Mouse (Mus musculus) stomach, postnatal 0 days (tissue): Measurements from ENCODE around the gene Mapk14. TPM values are rescaled to one million over a fixed set of nuclear protein-coding genes. Genes with fewer than 3 reads are reported as not detected.
A peak's percentile ranks its signal among the peaks of the same experiment; 100 is the strongest.

Source experiments
- ATAC-seq: fragments of 200-750 bp; cut with Nextera tagmentation; 2 replicates; pipeline ENCODE4 v1.8.0; 2017; ENCODE audit not compliant: low FRiP score, low TSS enrichment
- DNase-seq: peaks from one replicate; pipeline ENCODE4 v3.0.0-alpha.2; 2016; ENCODE audit warnings: low spot score
- H3K27ac ChIP-seq: fragments of 300-500 bp; sonication (generic); replicated peaks from 2 replicates; pipeline ENCODE4 v1.5.1; 2014; ENCODE audit warnings: mild to moderate bottlenecking, control low read depth
- H3K27me3 ChIP-seq: fragments of 300-500 bp; sonication (generic); 2 replicates; pipeline ENCODE4 v1.6.1; 2014; ENCODE audit warnings: low read length; ENCODE audit not compliant: control insufficient read depth, insufficient read depth
- H3K36me3 ChIP-seq: fragments of 300-500 bp; sonication (generic); 2 replicates; pipeline ENCODE4 v1.6.1; 2014; ENCODE audit warnings: low read length, mixed read lengths; ENCODE audit not compliant: control insufficient read depth, insufficient read depth
- H3K4me1 ChIP-seq: fragments of 300-500 bp; sonication (generic); replicated peaks from 2 replicates; pipeline ENCODE4 v1.6.1; 2014; ENCODE audit warnings: antibody characterized with exemption; ENCODE audit not compliant: control insufficient read depth, insufficient read depth
- H3K4me2 ChIP-seq: fragments of 300-500 bp; sonication (generic); replicated peaks from 2 replicates; pipeline ENCODE4 v1.6.1; 2014; ENCODE audit warnings: low read depth, mild to moderate bottlenecking, control low read depth, moderate library complexity
- H3K4me3 ChIP-seq: fragments of 300-500 bp; sonication (generic); 2 replicates; pipeline ENCODE4 v1.5.1; 2014; ENCODE audit warnings: low read depth, low read length, control low read depth
- H3K9ac ChIP-seq: fragments of 300-500 bp; sonication (generic); 2 replicates; pipeline ENCODE4 v1.6.1; 2014; ENCODE audit warnings: mild to moderate bottlenecking, low read length, control low read depth, mixed read lengths
- H3K9me3 ChIP-seq: fragments of 300-500 bp; sonication (generic); 2 replicates; pipeline ENCODE4 v1.6.1; 2016; ENCODE audit warnings: low read length; ENCODE audit not compliant: control insufficient read depth
- CTCF ChIP-seq: IDR thresholded peaks from 2 replicates; pipeline ENCODE4 v1.5.1; 2016; ENCODE audit warnings: antibody characterized with exemption, low read depth, mild to moderate bottlenecking, moderate library complexity
- EP300 ChIP-seq: optimal IDR thresholded peaks from 2 replicates; pipeline ENCODE3; 2016; ENCODE audit warnings: antibody characterized with exemption
- WGBS: fragments of 180-500 bp; shearing (Covaris S2); extraction: QIAGEN DNeasy Blood & Tissue Kit; methylation state at CpG from one replicate; pipeline ENCODE4 v1.1.7; 2014; 5-methylcytosine and 5-hydroxymethylcytosine counted together
- polyA plus RNA-seq: library from polyadenylated mRNA; unstranded; fragments of >200 nt; fragmentation: Nextera tagmentation; extraction: Ambion mirVana; gene quantifications from 2 replicates; pipeline ENCODE4 v1.2.1, GENCODE M21; 2015

Mapk14 gene
- polyA plus RNA-seq, 1 experiment from 2014 or later: 31.4 TPM

GRCm38 (mm10) chr17:28708989-28709388 is 17.9 kb downstream of the Mapk14 start:
- no peaks in the 10 kb centered on the region for H3K36me3 ChIP-seq
- H3K9me3 ChIP-seq: no peaks in the 10 kb centered on the region
- H3K4me1 ChIP-seq: no peaks in the 10 kb centered on the region
- ATAC-seq (no peak), DNase-seq (no peak)
- H3K27me3 ChIP-seq: no peaks in the 10 kb centered on the region
- 18% methylated on average over 2 of the region's 2 CpGs for WGBS
- no peak overlapping the region for H3K4me3 ChIP-seq
- TF ChIP-seq EP300 (no peak), CTCF (no peak)
- no peak overlapping the region for H3K9ac ChIP-seq
- H3K4me2 ChIP-seq: no peak overlapping the region
- no peak overlapping the region for H3K27ac ChIP-seq

DNA sequence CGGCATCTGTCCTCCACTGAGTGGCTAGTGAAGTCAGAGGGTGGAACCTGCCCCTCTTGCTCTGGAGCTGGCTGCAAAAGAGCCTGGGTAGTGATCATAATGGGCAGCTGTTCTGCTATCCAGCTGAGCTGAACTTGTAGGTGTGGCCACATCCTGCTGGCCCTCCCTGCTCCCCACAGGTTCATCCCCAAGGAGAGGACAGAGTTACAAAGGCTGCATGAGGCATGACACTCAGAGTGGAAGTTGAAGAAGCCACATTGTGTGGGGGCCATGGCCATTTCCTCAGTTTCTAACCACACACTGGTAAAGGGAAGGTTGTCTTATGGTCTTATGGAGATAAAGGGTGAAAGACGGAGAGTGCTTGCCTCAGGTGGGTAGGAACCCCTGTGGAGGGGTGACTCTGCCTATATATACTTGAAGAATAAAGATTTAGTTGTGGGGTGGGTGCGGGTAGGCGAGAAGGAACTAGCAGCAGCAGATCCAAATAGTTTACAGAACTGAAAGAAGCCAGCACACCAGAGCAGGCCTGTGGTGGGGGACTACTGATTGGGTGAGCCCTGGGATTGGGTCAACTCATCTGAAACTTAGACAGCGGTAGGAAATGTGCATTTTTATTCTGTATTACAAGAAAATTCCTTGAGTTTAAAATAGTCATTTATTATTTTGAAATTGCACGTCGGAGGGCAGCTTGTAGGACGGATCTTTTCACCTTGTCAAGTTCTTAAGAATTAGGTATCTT is 18.6 kb downstream of the Mapk14 start:
- ATAC-seq (peak; percentile 34; the same call in 1 of the 2 replicates), DNase-seq (no peak)
- Histone ChIP-seq H3K9ac (no peak overlapping the region), H3K4me3 (no peak overlapping the region), H3K27me3 (no peaks in the 10 kb centered on the region), H3K4me1 (no peaks in the 10 kb centered on the region), H3K36me3 (no peaks in the 10 kb centered on the region), H3K4me2 (no peak overlapping the region), H3K27ac (peak overlapping the region; percentile 46), H3K9me3 (no peaks in the 10 kb centered on the region)
- 66% methylated on average over 8 of the region's 8 CpGs for WGBS
- TF ChIP-seq CTCF (no peak), EP300 (no peak)

GRCm38 (mm10) chr17:28710291-28710688 is 19.2 kb downstream of the Mapk14 start:
- 73% methylated on average over 8 of the region's 8 CpGs for WGBS
- Histone ChIP-seq H3K4me3 (no peak overlapping the region), H3K27me3 (no peaks in the 10 kb centered on the region), H3K27ac (no peak overlapping the region), H3K9ac (no peak overlapping the region), H3K4me2 (no peak overlapping the region), H3K36me3 (no peaks in the 10 kb centered on the region), H3K4me1 (no peaks in the 10 kb centered on the region), H3K9me3 (no peaks in the 10 kb centered on the region)
- ATAC-seq: no peak
- TF ChIP-seq CTCF: no peak
- TF ChIP-seq EP300: no peak
- DNase-seq: no peak

DNA sequence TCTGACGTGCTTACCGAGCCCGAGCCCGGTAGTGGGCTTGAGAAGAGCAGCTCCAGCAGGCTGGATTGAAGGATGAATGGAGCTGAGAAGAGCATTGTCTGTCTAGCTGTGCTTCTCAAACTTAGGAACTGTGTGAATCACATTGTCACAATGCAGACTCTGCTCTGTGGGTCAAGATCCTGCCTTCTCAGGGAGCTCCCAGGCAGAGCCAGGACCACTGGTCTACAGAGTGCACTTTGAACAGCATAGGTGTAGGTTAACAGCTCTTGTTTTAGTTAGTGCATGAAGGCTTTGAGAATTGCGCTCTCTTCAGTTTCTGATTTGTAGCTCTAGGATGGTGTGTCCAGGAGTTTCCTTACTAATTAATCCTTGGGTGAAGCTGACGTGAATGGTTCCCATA is 20.1 kb downstream of the Mapk14 start:
- ATAC-seq (no peak), DNase-seq (no peak)
- Histone ChIP-seq H3K4me3 (no peak overlapping the region), H3K36me3 (no peaks in the 10 kb centered on the region), H3K27me3 (no peaks in the 10 kb centered on the region), H3K9ac (no peak overlapping the region), H3K27ac (no peak overlapping the region), H3K4me2 (no peak overlapping the region), H3K9me3 (no peaks in the 10 kb centered on the region), H3K4me1 (no peaks in the 10 kb centered on the region)
- no peak for TF ChIP-seq CTCF
- TF ChIP-seq EP300: no peak
- WGBS: 89% methylated on average over 6 of the region's 6 CpGs

DNA sequence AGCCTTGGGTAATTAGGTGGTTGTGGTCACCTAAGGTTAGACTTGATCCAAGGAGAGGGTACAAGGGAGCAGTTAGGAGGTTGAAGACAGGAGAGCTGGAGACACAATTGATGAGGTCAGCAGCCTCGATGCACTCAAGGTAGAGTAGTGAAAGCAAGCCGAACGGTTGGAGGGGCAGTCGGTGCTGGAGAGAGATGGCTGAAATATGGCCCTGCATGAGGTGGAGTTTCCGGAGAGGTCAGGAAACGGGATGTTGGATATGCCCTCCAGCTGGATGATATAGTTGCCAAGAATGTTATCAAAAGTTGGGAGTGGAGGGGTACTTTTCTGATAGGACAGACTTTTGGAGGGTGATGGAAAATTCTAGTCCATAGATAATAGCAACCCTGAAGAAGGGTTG is 21.2 kb downstream of the Mapk14 start:
- Histone ChIP-seq H3K9ac (no peak overlapping the region), H3K36me3 (peaks cover 6% of the 10 kb centered on the region; the same call in 1 of the 2 replicates), H3K9me3 (no peaks in the 10 kb centered on the region), H3K4me2 (no peak overlapping the region), H3K27me3 (no peaks in the 10 kb centered on the region), H3K4me1 (no peaks in the 10 kb centered on the region), H3K4me3 (no peak overlapping the region), H3K27ac (no peak overlapping the region)
- no peak for TF ChIP-seq CTCF
- TF ChIP-seq EP300: no peak
- DNase-seq (no peak), ATAC-seq (no peak)
- 70% methylated on average over 6 of the region's 6 CpGs for WGBS

- H3K9me3 ChIP-seq: no peaks in the 10 kb centered on the region
- no peaks in the 10 kb centered on the region for H3K27me3 ChIP-seq
- no peak for TF ChIP-seq EP300
- peak; percentile 39 for TF ChIP-seq CTCF
- H3K27ac ChIP-seq: no peak overlapping the region
- H3K9ac ChIP-seq: no peak overlapping the region
- 100% methylated on average over 3 of the region's 3 CpGs for whole genome bisulfite sequencing
- DNase-seq: no peak
- H3K4me1 ChIP-seq: no peaks in the 10 kb centered on the region
- H3K4me3 ChIP-seq: no peak overlapping the region
- ATAC-seq: no peak
- no peak overlapping the region for H3K4me2 ChIP-seq
- peaks cover 6% of the 10 kb centered on the region; the same call in 1 of the 2 replicates for H3K36me3 ChIP-seq
Observed at GRCm38 (mm10) chr17:28714006-28714405, 22.9 kb downstream of the Mapk14 start.
